Mouse (Mus musculus) heart, embryonic 12.5 days (tissue): ENCODE measurements around the gene Grid1. TPM values are rescaled to one million over a fixed set of nuclear protein-coding genes. Genes with fewer than 3 reads are reported as not detected.

Experiments used
- ATAC-seq: fragments of 200-750 bp; cut with Nextera tagmentation; 2 replicates; pipeline ENCODE4 v1.8.0; 2017; ENCODE audit warnings: moderate TSS enrichment, moderate library complexity; ENCODE audit not compliant: insufficient number of reproducible peaks, low FRiP score
- H3K27ac ChIP-seq: fragments of 300-500 bp; sonication (generic); 2 replicates; pipeline ENCODE4 v1.5.1; 2016; ENCODE audit warnings: mild to moderate bottlenecking, moderate library complexity; ENCODE audit not compliant: poor library complexity, severe bottlenecking
- H3K27me3 ChIP-seq: fragments of 300-500 bp; sonication (generic); replicated peaks from 2 replicates; pipeline ENCODE4 v1.6.1; 2016; ENCODE audit warnings: mild to moderate bottlenecking, moderate library complexity
- H3K36me3 ChIP-seq: fragments of 300-500 bp; sonication (generic); 2 replicates; pipeline ENCODE4 v1.6.1; 2016; ENCODE audit warnings: mild to moderate bottlenecking, moderate library complexity
- H3K4me1 ChIP-seq: fragments of 300-500 bp; sonication (generic); replicated peaks from 2 replicates; pipeline ENCODE4 v1.6.1; 2016; ENCODE audit warnings: mild to moderate bottlenecking
- H3K4me2 ChIP-seq: fragments of 300-500 bp; sonication (generic); 2 replicates; pipeline ENCODE4 v1.6.1; 2016; ENCODE audit warnings: mild to moderate bottlenecking, moderate library complexity
- H3K4me3 ChIP-seq: fragments of 300-500 bp; sonication (generic); 2 replicates; pipeline ENCODE4 v1.5.1; 2016; ENCODE audit warnings: mild to moderate bottlenecking
- H3K9ac ChIP-seq: fragments of 300-500 bp; sonication (generic); 2 replicates; pipeline ENCODE4 v1.6.1; 2016; ENCODE audit warnings: mild to moderate bottlenecking, moderate library complexity
- H3K9me3 ChIP-seq: fragments of 300-500 bp; sonication (generic); replicated peaks from 2 replicates; pipeline ENCODE4 v1.6.1; 2016; ENCODE audit warnings: mild to moderate bottlenecking, moderate library complexity
- WGBS: fragments of 180-500 bp; shearing (Covaris S2); methylation state at CpG from one replicate; pipeline ENCODE4 v1.1.7; 2016; 5-methylcytosine and 5-hydroxymethylcytosine counted together
- polyA plus RNA-seq: library from polyadenylated mRNA; unstranded; fragments of >200 nt; fragmentation: Nextera tagmentation; extraction: Ambion mirVana; gene quantifications from 2 replicates; pipeline ENCODE4 v1.2.1, GENCODE M21; 2016

The Grid1 gene
- polyA plus RNA-seq, 1 experiment from 2014 or later: 0.51 TPM

DNA sequence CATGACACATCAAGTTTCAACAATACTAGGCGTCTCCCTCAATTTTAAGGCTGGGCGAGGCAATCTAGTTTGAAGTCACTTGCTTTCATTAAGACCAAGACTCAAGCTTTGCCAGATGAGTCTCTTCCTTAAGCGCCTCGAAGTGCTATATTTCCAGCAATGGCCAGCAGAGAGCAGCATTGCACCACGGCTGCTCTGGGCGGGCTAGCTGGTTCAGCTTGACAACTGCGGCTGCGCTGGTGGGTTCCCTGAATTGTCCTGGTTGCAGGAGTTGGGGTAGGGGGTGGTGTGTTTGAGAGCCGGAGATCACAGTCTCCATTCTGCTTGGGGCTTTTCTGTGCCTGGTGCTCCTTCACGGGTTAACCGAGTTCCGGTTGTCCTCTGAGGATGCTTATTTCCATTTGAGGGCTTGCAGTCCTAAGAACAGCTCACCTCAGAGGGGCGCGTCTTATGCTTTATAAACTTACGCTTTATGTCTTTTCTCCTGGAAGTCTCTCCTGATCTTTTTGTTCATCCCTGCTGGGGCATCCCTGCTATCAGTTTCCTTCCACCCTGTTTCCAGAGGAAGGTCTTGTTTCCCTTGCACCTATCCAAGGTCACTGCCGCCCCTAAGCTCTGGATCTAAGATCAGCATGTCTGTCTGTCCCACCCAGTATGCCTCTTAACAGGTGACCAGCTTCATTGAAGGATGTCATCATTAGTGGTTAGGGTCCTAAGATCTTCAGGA, 9.0 kb upstream of the Grid1 start:
- no peak overlapping the region for H3K9ac ChIP-seq
- H3K9me3 ChIP-seq: no peaks in the 10 kb centered on the region
- H3K4me2 ChIP-seq: peak overlapping the region; percentile 27
- H3K27ac ChIP-seq: no peak overlapping the region
- H3K27me3 ChIP-seq: peaks cover 38% of the 10 kb centered on the region
- 20% methylated on average over 16 of the region's 16 CpGs for WGBS
- no peaks in the 10 kb centered on the region for H3K36me3 ChIP-seq
- no peak overlapping the region for H3K4me3 ChIP-seq
- H3K4me1 ChIP-seq: no peaks in the 10 kb centered on the region
- no peak for ATAC-seq

DNA sequence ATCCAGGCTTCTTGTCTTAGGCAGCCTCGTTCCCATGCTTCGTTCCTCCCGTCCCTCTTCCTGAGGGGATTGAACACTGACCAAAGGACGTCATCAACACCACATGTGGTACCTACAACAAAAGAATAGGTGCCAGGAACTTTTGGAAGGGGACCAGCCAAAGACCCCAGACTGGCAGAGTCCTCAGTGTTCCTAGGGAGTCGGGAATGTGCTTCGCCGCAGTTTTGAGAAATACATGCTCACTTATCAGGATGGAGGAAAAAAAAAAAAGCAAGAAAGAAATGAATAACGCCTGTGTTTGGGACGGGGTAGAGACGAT, 8.5 kb upstream of the Grid1 start:
- ATAC-seq: no peak
- Histone ChIP-seq H3K4me3 (no peak overlapping the region), H3K27me3 (peaks cover 44% of the 10 kb centered on the region), H3K4me2 (no peak overlapping the region), H3K4me1 (no peaks in the 10 kb centered on the region), H3K9me3 (no peaks in the 10 kb centered on the region), H3K27ac (no peak overlapping the region), H3K9ac (no peak overlapping the region), H3K36me3 (no peaks in the 10 kb centered on the region)
- 66% methylated on average over 10 of the region's 10 CpGs for WGBS

DNA sequence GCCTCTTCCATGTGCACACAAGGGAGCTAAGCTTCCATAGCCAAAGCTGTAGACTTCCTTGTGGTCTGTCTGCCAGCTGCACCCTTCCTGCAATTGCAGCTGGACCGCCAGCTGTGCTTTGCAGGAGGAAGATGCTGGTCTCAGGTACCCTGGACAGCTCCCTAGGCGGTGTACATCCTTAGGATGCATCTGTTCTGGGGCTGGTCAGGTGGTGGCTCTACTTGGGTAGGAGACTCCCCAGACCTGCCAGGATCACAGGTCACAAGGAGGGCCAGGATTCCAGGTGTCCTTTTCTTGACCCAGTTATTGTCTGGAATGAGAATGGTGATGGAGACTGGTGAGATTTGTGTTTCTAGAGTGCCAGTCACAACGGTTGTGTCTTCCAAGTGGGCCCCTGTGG, 3.6 kb upstream of the Grid1 start:
- Histone ChIP-seq H3K36me3 (no peaks in the 10 kb centered on the region), H3K9me3 (no peaks in the 10 kb centered on the region), H3K4me3 (no peak overlapping the region), H3K9ac (no peak overlapping the region), H3K4me1 (peaks cover 21% of the 10 kb centered on the region), H3K4me2 (no peak overlapping the region), H3K27me3 (peaks cover 78% of the 10 kb centered on the region), H3K27ac (no peak overlapping the region)
- 37% methylated on average over 3 of the region's 3 CpGs for WGBS
- no peak for ATAC-seq

DNA sequence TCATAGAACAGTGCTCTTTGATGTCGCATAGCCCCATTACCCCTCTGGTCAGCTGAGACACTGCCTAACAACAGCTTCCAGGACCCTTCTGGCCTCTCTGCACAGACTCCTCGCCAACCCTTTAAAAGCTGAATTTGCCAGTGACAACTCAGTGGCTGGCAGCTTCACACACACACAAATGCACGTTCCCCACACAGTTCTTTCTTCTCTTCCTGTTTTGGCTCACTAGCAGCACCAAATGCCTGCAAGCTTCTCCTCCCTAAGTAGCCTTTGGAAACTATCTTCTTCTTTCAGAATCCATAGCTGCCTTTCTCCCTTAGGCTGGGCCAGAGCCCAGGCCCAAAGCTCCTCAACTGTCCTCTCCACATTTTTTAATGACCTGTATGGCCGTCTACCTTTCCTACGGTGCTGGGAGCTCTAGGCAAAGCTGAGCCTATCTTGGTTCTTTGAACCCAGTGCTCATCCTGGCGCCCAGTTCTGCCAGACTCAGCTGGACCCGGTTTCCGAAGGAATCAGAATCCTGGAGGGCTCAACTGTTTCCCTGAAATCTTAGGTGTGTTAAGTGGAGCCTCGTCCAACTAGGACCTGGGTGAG, 1.4 kb upstream of the Grid1 start:
- ATAC-seq: no peak
- Histone ChIP-seq H3K36me3 (no peaks in the 10 kb centered on the region), H3K4me1 (peaks cover 33% of the 10 kb centered on the region), H3K4me3 (no peak overlapping the region), H3K27ac (no peak overlapping the region), H3K4me2 (peak overlapping the region; percentile 98), H3K9ac (no peak overlapping the region), H3K9me3 (no peaks in the 10 kb centered on the region), H3K27me3 (peaks cover 93% of the 10 kb centered on the region)
- 8% methylated on average over 9 of the region's 9 CpGs for WGBS

DNA sequence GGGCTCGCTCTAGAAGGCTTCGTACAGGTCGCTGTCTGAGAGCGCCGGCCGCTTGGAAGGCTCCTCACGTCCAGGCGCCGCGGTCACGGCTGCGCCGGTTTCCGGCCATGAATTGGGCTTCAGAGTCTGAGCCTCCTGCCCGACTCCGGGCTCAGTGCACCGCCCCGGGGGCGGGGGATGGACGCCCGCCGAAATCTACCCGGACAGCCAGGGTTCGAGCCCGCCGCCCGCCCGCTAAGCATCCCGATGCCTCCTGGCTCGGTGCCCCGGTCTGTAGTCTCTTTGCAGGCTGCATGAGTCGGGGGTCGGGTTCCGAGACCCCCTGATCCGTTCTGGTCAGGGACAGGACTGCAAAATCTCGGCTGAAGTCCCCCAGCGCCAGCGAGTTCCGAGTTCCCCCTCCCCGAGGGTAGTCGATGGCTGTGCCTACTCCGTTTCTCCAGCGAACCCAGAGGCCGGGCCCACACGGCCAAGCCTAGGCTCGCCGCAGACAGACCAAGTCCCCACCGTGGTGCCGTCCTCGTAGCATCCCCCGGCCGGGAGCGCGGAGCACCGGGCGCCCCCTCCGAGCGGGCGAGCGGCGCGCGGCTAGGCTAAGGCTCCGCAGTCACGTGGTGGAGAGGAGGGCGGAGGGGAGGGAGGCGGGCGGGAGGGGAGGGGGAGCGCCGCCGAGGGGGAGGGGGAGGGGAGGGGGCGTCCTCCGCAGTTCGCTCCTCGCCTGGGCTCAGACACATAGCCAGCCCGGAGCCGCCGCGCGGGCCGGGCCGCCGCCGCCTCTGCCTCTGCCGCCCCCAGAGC, 588 bp upstream of the Grid1 start:
- H3K4me2 ChIP-seq: peak overlapping the region; percentile 98
- no peaks in the 10 kb centered on the region for H3K36me3 ChIP-seq
- no peaks in the 10 kb centered on the region for H3K9me3 ChIP-seq
- H3K27me3 ChIP-seq: peaks cover 99% of the 10 kb centered on the region
- H3K9ac ChIP-seq: peak overlapping the region; percentile 63
- under 1% methylated on average over 69 of the region's 85 CpGs for WGBS
- peak; percentile 30 for ATAC-seq
- H3K27ac ChIP-seq: no peak overlapping the region
- peak overlapping the region; percentile 68 for H3K4me3 ChIP-seq
- H3K4me1 ChIP-seq: peaks cover 34% of the 10 kb centered on the region

DNA sequence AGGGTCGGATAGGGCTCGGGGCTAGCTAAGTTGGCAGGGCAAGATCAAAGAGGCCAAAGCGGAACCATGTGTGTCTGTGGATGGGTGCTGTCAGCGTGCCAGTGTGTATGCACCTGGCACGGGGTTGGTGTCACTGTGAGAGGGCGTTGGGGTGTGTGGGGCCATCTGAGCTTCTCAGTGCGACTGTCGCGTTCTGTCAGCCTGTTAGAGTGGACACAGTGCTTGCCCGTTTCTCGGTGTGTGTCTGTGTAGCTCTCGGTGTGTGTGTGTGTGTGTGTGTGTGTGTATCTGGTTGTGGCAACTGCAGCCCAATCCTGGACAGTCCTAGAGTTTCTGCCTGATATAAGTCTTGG, 721 bp downstream of the Grid1 start:
- H3K9ac ChIP-seq: peak overlapping the region; percentile 63; the same call in 1 of the 2 replicates

DNA sequence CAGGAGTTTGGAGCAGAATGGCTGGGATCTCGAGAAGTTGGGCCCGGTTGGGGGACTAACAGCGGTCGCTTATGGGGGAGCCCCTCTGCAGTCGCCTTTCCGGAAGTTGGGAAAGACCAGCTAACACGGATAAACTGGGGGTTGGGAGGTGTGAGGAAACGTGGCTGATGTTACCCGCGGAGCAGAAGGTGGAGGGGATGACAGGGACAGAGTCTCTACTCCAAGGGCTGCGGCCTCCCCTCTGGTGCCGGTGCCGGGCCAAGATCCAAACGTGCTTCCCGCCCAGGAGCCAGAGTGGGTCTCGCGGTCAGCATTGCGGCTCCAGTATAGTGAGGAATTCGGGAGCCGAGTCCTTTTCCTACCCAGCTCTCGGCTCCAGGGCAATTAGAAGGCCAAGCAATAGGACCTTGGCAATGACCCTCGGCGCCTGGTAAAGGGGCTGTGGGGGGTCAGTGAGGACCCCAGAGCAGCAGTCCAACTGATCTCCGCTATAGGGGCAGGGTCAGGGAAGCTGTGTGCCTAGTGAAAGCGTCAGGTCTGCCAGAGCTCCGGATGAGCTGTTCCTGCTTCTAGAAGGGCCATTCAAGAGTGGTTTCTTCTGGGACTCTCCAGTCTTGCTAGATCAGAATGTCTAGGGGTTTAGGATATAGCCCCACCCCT, 1.4 kb downstream of the Grid1 start:
- Histone ChIP-seq H3K4me3 (peak overlapping the region; percentile 68), H3K27ac (no peak overlapping the region), H3K36me3 (no peaks in the 10 kb centered on the region), H3K9me3 (no peaks in the 10 kb centered on the region), H3K4me2 (peak overlapping the region; percentile 98), H3K4me1 (peaks cover 34% of the 10 kb centered on the region), H3K9ac (peak overlapping the region; percentile 51; the same call in 1 of the 2 replicates), H3K27me3 (peaks cover 85% of the 10 kb centered on the region)
- WGBS: 2% methylated on average over 26 of the region's 26 CpGs
- ATAC-seq: no peak

More for the DNA sequence above, 721 bp downstream of the Grid1 start:
- 0 out of 2 replicates have a peak, but pooled peaks have one; percentile 15 for ATAC-seq
- H3K4me3 ChIP-seq: peak overlapping the region; percentile 68
- H3K27me3 ChIP-seq: peaks cover 89% of the 10 kb centered on the region
- H3K9me3 ChIP-seq: no peaks in the 10 kb centered on the region
- 1% methylated on average over 12 of the region's 12 CpGs for WGBS
- peaks cover 34% of the 10 kb centered on the region for H3K4me1 ChIP-seq
- H3K27ac ChIP-seq: no peak overlapping the region
- H3K4me2 ChIP-seq: peak overlapping the region; percentile 98
- H3K36me3 ChIP-seq: no peaks in the 10 kb centered on the region

DNA sequence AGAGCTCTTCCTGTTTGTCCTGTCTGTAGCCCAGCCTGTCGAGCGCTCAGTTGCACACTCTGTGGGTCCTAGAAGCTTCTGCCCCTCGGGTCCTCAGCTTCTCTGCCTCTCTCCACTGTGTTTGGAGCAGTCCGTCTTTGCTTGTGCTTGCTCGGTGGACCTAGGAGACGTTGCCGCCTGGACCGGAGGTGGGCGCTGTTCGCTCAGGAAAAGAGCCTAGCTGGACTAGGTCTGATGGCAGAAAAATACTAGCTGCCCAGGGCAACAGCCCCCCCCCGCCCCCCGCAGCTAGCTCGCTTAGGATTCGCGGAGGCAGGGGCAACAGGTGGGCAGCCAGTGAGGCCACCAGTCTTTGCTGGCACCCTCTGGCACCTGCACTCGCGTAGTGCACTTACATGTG, 3.2 kb downstream of the Grid1 start:
- no peaks in the 10 kb centered on the region for H3K9me3 ChIP-seq
- WGBS: 2% methylated on average over 17 of the region's 17 CpGs
- peaks cover 34% of the 10 kb centered on the region for H3K4me1 ChIP-seq
- peaks cover 70% of the 10 kb centered on the region for H3K27me3 ChIP-seq
- H3K27ac ChIP-seq: no peak overlapping the region
- peak overlapping the region; percentile 27 for H3K4me3 ChIP-seq
- peak overlapping the region; percentile 68 for H3K4me2 ChIP-seq
- ATAC-seq: no peak
- H3K36me3 ChIP-seq: no peaks in the 10 kb centered on the region
- H3K9ac ChIP-seq: 0 out of 2 replicates have a peak overlapping the region, but pooled peaks have one; percentile 23

DNA sequence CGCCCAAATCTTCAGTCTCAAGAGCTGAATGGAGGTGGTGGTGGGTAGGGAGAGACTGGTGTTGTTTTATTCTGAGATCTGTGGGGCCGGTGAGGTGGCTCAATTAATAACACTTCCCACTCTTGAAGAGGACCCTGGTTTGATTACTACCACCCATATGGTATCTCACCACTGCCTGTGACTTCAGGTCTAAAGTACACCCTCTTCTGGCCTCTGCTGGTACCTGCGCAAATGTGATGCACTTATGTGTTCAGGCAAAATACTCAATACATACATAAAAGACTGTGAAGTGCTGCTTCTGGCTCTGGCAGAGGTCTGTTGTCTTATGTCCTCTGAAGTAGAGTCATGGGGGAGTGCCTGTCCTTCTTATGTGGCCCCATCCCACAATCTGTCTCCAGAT, 4.3 kb downstream of the Grid1 start:
- Histone ChIP-seq H3K4me3 (no peak overlapping the region), H3K36me3 (no peaks in the 10 kb centered on the region), H3K4me1 (peaks cover 30% of the 10 kb centered on the region), H3K4me2 (no peak overlapping the region), H3K9me3 (no peaks in the 10 kb centered on the region), H3K9ac (no peak overlapping the region), H3K27ac (no peak overlapping the region), H3K27me3 (peaks cover 67% of the 10 kb centered on the region)
- 77% methylated on average over 3 of the region's 3 CpGs for WGBS
- ATAC-seq: no peak

DNA sequence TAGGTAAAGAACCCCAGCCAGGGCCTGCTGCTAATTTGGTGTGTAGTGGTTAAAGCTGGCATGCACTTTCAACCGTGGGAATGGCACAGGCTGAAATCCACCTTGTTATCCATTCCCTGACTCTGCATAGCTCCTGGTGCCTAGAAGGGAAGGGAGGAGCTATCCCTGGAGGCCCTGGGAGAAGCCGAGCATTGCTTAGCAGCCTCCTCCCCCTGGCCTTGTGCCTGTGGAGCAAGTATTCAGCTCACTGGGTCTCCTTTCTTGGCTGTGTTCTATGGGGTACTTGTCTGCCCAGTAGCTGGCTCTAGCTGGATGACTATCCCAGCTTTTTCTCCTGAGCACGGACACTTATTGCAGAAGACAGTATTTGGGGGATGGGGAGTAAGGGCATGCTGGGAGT, 6.0 kb downstream of the Grid1 start:
- Histone ChIP-seq H3K27me3 (peaks cover 53% of the 10 kb centered on the region), H3K4me3 (no peak overlapping the region), H3K27ac (no peak overlapping the region), H3K4me1 (peaks cover 17% of the 10 kb centered on the region), H3K9ac (no peak overlapping the region), H3K4me2 (no peak overlapping the region), H3K9me3 (no peaks in the 10 kb centered on the region), H3K36me3 (no peaks in the 10 kb centered on the region)
- WGBS: 41% methylated on average over 3 of the region's 3 CpGs
- ATAC-seq: no peak

DNA sequence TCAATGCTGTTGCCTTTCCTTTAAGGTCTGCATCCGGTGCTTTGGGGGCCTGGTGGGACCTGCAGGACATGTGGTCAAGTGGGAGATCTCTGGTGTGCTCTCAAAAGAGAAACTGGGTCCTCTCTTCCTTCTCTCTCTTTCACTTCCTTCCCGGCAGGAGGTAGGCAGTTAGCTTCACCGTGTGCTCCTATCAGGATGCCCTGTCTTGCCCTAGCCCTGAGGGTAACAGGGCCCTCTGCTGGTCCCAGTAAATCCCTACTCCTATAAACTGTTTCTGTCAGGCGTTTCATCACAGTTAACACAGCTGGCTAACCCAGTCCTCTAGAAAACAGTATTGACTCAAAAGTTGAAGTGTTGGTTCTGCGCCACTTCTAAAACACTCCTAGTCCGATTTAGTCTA, 9.9 kb downstream of the Grid1 start:
- no peak overlapping the region for H3K27ac ChIP-seq
- WGBS: 54% methylated on average over 6 of the region's 6 CpGs
- H3K9ac ChIP-seq: no peak overlapping the region
- no peak overlapping the region for H3K4me3 ChIP-seq
- no peak for ATAC-seq
- no peaks in the 10 kb centered on the region for H3K9me3 ChIP-seq
- peaks cover 20% of the 10 kb centered on the region for H3K27me3 ChIP-seq
- no peak overlapping the region for H3K4me2 ChIP-seq
- H3K36me3 ChIP-seq: no peaks in the 10 kb centered on the region
- H3K4me1 ChIP-seq: no peaks in the 10 kb centered on the region
